Mouse (Mus musculus) intestine, postnatal 0 days (tissue): ENCODE results near the gene Fam78a. TPM values are rescaled to one million over a fixed set of nuclear protein-coding genes. Genes with fewer than 3 reads are reported as not detected.

Experiments used
- ATAC-seq: fragments of 200-750 bp; cut with Nextera tagmentation; 2 replicates; pipeline ENCODE4 v1.8.0; 2017; ENCODE audit warnings: mild to moderate bottlenecking, moderate TSS enrichment, moderate library complexity
- H3K27ac ChIP-seq: fragments of 300-500 bp; sonication (generic); 2 replicates; pipeline ENCODE4 v1.5.1; 2014; ENCODE audit warnings: mild to moderate bottlenecking, low read depth, low read length, moderate library complexity
- H3K27me3 ChIP-seq: fragments of 300-500 bp; sonication (generic); replicated peaks from 2 replicates; pipeline ENCODE4 v1.6.1; 2014; ENCODE audit warnings: low read length, mixed read lengths; ENCODE audit not compliant: control insufficient read depth, insufficient read depth
- H3K36me3 ChIP-seq: fragments of 300-500 bp; sonication (generic); 2 replicates; pipeline ENCODE4 v1.6.1; 2014; ENCODE audit warnings: mild to moderate bottlenecking, moderate library complexity; ENCODE audit not compliant: control insufficient read depth, insufficient read depth
- H3K4me1 ChIP-seq: fragments of 300-500 bp; sonication (generic); replicated peaks from 2 replicates; pipeline ENCODE4 v1.6.1; 2014; ENCODE audit warnings: antibody characterized with exemption, low read length, mixed read lengths; ENCODE audit not compliant: control insufficient read depth, insufficient read depth
- H3K4me2 ChIP-seq: fragments of 300-500 bp; sonication (generic); replicated peaks from 2 replicates; pipeline ENCODE4 v1.6.1; 2014; ENCODE audit warnings: low read depth, mild to moderate bottlenecking, moderate library complexity
- H3K4me3 ChIP-seq: fragments of 300-500 bp; sonication (generic); 2 replicates; pipeline ENCODE4 v1.5.1; 2014; ENCODE audit warnings: low read depth, low read length
- H3K9ac ChIP-seq: fragments of 300-500 bp; sonication (generic); 2 replicates; pipeline ENCODE4 v1.6.1; 2014; ENCODE audit warnings: mild to moderate bottlenecking, low read depth, low read length
- H3K9me3 ChIP-seq: fragments of 300-500 bp; sonication (generic); 2 replicates; pipeline ENCODE4 v1.6.1; 2016; ENCODE audit warnings: mixed run types; ENCODE audit not compliant: control insufficient read depth
- CTCF ChIP-seq: sonication (generic); IDR thresholded peaks from 2 replicates; pipeline ENCODE4 v1.5.1; 2016; ENCODE audit warnings: low read depth, mild to moderate bottlenecking, control low read depth, antibody characterized with exemption, moderate library complexity
- WGBS: fragments of 180-500 bp; shearing (Covaris S2); extraction: QIAGEN DNeasy Blood & Tissue Kit; methylation state at CpG from one replicate; pipeline ENCODE4 v1.1.7; 2014; 5-methylcytosine and 5-hydroxymethylcytosine counted together
- polyA plus RNA-seq: library from polyadenylated mRNA; unstranded; fragments of >200 nt; fragmentation: Nextera tagmentation; extraction: Ambion mirVana; gene quantifications from 2 replicates; pipeline ENCODE4 v1.2.1, GENCODE M21; 2015

The Fam78a gene
- polyA plus RNA-seq, 1 experiment from 2014 or later: 6.2 TPM

GRCm38 (mm10) chr2:32091956-32092355 lies 7.3 kb upstream of the Fam78a start:
- no peak for TF ChIP-seq CTCF
- 49% methylated on average over 3 of the region's 3 CpGs for WGBS
- peaks cover 21% of the 10 kb centered on the region for H3K27me3 ChIP-seq

DNA sequence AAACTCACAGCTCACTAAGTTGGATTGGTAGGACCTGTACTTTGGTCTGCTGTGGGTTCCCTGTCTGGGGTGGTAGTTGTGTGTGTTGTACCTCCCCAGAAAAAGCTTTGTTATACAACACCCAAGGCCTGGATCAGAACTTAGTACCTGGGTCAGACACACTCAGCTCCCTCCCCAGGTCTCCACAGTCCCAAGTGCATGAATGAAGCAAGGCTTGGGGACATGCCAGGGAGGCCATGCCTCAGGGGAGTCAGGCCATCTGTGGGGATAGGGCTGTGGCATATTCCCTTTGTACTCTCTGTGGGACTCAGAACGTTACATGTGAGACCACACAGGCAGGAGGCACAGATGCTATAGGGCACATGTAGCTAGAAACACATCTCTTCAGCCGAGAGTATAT lies 5.5 kb upstream of the Fam78a start:
- Histone ChIP-seq H3K4me2 (no peak overlapping the region), H3K9ac (no peak overlapping the region), H3K4me3 (no peak overlapping the region), H3K27ac (no peak overlapping the region), H3K27me3 (peaks cover 29% of the 10 kb centered on the region), H3K9me3 (no peaks in the 10 kb centered on the region), H3K36me3 (no peaks in the 10 kb centered on the region), H3K4me1 (0 out of 2 replicates have a peak, but pooled peaks cover 3% of the 10 kb centered on the region)
- no peak for ATAC-seq
- WGBS: 88% methylated on average over 2 of the region's 2 CpGs
- no peak for TF ChIP-seq CTCF

More at GRCm38 (mm10) chr2:32091956-32092355, 7.3 kb upstream of the Fam78a start:
- H3K27ac ChIP-seq: no peak overlapping the region
- no peaks in the 10 kb centered on the region for H3K9me3 ChIP-seq
- H3K4me2 ChIP-seq: no peak overlapping the region
- ATAC-seq: no peak
- no peak overlapping the region for H3K4me3 ChIP-seq
- H3K36me3 ChIP-seq: no peaks in the 10 kb centered on the region
- H3K9ac ChIP-seq: no peak overlapping the region
- H3K4me1 ChIP-seq: 0 out of 2 replicates have a peak, but pooled peaks cover 3% of the 10 kb centered on the region

DNA sequence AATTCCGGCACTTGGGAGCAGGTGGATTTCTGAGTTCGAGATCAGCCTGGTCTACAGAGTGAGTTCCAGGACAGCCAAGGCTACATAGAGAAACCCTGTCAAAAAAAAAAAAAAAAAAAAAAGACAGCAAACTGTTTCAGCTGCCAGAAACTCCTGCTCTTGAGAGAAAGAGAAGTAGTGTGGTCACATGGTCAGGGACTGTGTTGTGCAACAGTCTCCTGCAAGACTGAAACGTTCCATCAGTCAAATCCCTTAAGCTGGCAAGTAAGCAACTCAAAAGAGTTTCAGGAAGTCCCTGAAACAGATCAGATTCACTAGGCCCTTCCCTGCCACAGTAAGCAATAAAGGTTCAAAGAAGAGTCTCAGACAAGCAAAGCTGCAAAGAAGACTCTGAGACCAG lies 4.9 kb upstream of the Fam78a start:
- TF ChIP-seq CTCF: no peak
- Histone ChIP-seq H3K4me2 (no peak overlapping the region), H3K27me3 (peaks cover 29% of the 10 kb centered on the region), H3K4me1 (0 out of 2 replicates have a peak, but pooled peaks cover 3% of the 10 kb centered on the region), H3K9me3 (no peaks in the 10 kb centered on the region), H3K4me3 (no peak overlapping the region), H3K9ac (no peak overlapping the region), H3K27ac (no peak overlapping the region), H3K36me3 (no peaks in the 10 kb centered on the region)
- no peak for ATAC-seq
- 61% methylated on average over 3 of the region's 3 CpGs for WGBS

DNA sequence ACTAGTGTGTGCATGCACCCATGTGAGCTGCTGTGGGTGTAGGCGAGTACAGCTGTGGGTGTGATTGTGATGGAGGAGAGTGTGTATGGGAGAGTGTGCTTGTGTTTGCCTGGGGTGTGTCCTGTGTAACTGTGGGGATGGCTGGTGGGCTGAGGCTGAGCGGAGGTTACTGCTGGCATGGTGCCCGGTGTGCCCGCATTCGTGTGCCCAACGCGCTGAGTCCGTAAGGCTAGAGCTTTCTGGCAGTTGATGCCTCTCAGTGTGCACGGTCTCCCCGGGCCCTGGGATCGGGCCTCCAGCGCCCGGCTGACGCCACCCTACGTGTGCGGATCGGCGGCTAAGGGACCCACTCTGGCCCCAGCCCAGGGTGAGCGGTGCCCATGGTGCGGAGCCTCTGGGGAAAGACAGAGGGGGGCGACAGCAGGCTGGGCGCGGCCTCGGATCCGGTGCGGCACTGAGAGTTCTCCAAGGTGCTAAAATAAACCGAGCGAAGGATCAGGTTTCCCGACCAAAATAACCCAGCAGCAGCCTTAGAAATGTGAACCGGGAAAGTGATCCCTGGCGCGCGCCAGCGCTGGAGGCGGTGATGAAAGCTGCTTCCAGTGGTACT lies 3.8 kb upstream of the Fam78a start:
- H3K4me3 ChIP-seq: peak overlapping the region; percentile 24
- no peaks in the 10 kb centered on the region for H3K4me1 ChIP-seq
- WGBS: 7% methylated on average over 35 of the region's 35 CpGs
- no peak overlapping the region for H3K27ac ChIP-seq
- H3K27me3 ChIP-seq: peaks cover 35% of the 10 kb centered on the region
- no peak for TF ChIP-seq CTCF
- ATAC-seq: no peak
- H3K36me3 ChIP-seq: no peaks in the 10 kb centered on the region
- H3K9ac ChIP-seq: no peak overlapping the region
- H3K9me3 ChIP-seq: no peaks in the 10 kb centered on the region
- H3K4me2 ChIP-seq: peak overlapping the region; percentile 45

GRCm38 (mm10) chr2:32087606-32088005 lies 2.9 kb upstream of the Fam78a start:
- WGBS: 53% methylated on average over 4 of the region's 4 CpGs
- Histone ChIP-seq H3K27ac (no peak overlapping the region), H3K36me3 (no peaks in the 10 kb centered on the region), H3K9me3 (no peaks in the 10 kb centered on the region), H3K4me1 (no peaks in the 10 kb centered on the region), H3K9ac (no peak overlapping the region), H3K4me2 (no peak overlapping the region), H3K27me3 (peaks cover 37% of the 10 kb centered on the region), H3K4me3 (no peak overlapping the region)
- no peak for TF ChIP-seq CTCF
- ATAC-seq: no peak

DNA sequence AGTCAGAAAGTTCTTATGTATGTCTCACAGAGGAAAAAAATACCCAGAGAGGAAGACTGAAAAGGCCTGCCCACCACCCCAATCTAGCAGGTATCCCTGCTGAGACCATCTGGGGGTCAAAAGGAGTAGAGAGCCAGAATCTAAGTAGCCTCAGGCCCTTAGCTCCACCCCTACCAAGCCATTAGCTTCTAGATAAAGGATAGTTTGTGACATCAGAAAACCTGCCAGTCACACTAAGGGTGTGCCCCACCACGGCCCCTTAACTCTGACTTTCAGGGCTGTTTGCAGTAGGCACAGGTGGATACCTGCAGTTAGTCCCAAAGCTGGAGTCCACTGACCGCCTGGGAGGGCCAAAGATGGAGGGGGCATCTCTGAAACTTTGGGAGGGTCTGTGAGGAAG lies 574 bp upstream of the Fam78a start:
- Histone ChIP-seq H3K4me3 (no peak overlapping the region), H3K9ac (no peak overlapping the region), H3K36me3 (no peaks in the 10 kb centered on the region), H3K9me3 (no peaks in the 10 kb centered on the region), H3K4me1 (no peaks in the 10 kb centered on the region), H3K27me3 (peaks cover 36% of the 10 kb centered on the region), H3K4me2 (no peak overlapping the region), H3K27ac (no peak overlapping the region)
- WGBS: 63% methylated on average over 2 of the region's 2 CpGs
- TF ChIP-seq CTCF: no peak
- ATAC-seq: no peak

- H3K4me2 ChIP-seq: peak overlapping the region; percentile 99
- H3K36me3 ChIP-seq: no peaks in the 10 kb centered on the region
- 13% methylated on average over 2 of the region's 2 CpGs for WGBS
- no peaks in the 10 kb centered on the region for H3K9me3 ChIP-seq
- no peak overlapping the region for H3K9ac ChIP-seq
- H3K27ac ChIP-seq: no peak overlapping the region
- peaks cover 35% of the 10 kb centered on the region for H3K27me3 ChIP-seq
- peak overlapping the region; percentile 65 for H3K4me3 ChIP-seq
- no peak for TF ChIP-seq CTCF
- H3K4me1 ChIP-seq: no peaks in the 10 kb centered on the region
- no peak for ATAC-seq
These were observed 179 bp upstream of the Fam78a start for GRCm38 (mm10) chr2:32084872-32085199.
